In the genomic region with DNA sequence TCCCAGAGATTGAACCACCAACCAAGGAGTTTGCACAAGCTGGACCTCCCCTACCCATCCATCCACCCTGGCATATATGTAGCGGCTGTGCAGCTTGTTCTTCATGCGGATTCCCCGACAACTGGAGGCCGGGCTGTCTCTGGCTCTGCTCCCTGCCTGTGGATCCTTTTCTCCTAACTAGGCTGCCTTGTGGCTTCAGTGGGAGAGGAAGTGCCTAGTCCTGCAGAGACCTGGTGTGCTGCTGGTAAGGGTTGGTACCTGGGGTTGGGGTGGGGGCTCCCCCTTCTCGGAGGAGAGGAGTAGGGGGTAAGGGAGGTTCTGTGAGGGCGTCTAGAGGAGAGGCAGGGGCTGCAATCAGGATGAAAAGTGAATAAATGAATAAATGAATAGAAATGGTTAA, we compare ENCODE assay signal across 32 mouse cellular contexts.
"Had no signal": no experiment of that assay in that cellular context is flagged by ENCODE, and none has a peak within 500 bp of the region (broad histone marks: within the 10 kb centered on the region; RNA-seq: fewer than 3 reads in every experiment).

No protein-coding gene starts in this region.

- H3K9ac ChIP-seq: limb, embryonic 12.5 days; limb, embryonic 13.5 days; limb, embryonic 15.5 days; liver, embryonic 12.5 days; liver, embryonic 13.5 days; liver, embryonic 14.5 days; liver, embryonic 15.5 days; liver, postnatal 0 days; lung, embryonic 14.5 days; lung, embryonic 15.5 days; midbrain, embryonic 12.5 days; midbrain, embryonic 13.5 days; midbrain, embryonic 15.5 days; neural tube, embryonic 12.5 days had no signal

- H3K27ac ChIP-seq: limb, embryonic 10.5 days; limb, embryonic 12.5 days; limb, embryonic 13.5 days; limb, embryonic 15.5 days; liver, embryonic 12.5 days; liver, embryonic 13.5 days; liver, embryonic 14.5 days; liver, embryonic 15.5 days; lung, embryonic 15.5 days; macrophage; midbrain, embryonic 10.5 days; midbrain, embryonic 12.5 days; midbrain, embryonic 13.5 days; midbrain, embryonic 15.5 days; neural tube, embryonic 12.5 days had no signal

- H3K4me2 ChIP-seq: limb, embryonic 12.5 days; limb, embryonic 13.5 days; limb, embryonic 15.5 days; liver, embryonic 11.5 days; liver, embryonic 12.5 days; liver, embryonic 13.5 days; liver, embryonic 15.5 days; lung, embryonic 14.5 days; lung, embryonic 15.5 days; midbrain, embryonic 11.5 days; midbrain, embryonic 12.5 days; midbrain, embryonic 13.5 days; midbrain, embryonic 15.5 days; neural tube, embryonic 12.5 days had no signal

- H3K27me3 ChIP-seq: limb, embryonic 12.5 days; limb, embryonic 13.5 days; limb, embryonic 15.5 days; liver, embryonic 12.5 days; liver, embryonic 13.5 days; liver, embryonic 15.5 days; lung, embryonic 15.5 days; midbrain, embryonic 12.5 days; midbrain, embryonic 13.5 days; midbrain, embryonic 15.5 days; neural tube, embryonic 12.5 days had no signal

- ATAC-seq: liver, embryonic 12.5 days; liver, postnatal 0 days; lung, postnatal 0 days; midbrain, embryonic 13.5 days; midbrain, embryonic 15.5 days; midbrain, embryonic 16.5 days had no signal

- H3K4me3 ChIP-seq: limb, embryonic 10.5 days; limb, embryonic 12.5 days; limb, embryonic 13.5 days; limb, embryonic 15.5 days; liver, embryonic 12.5 days; liver, embryonic 13.5 days; liver, embryonic 15.5 days; lung, embryonic 15.5 days; megakaryocyte, embryonic 14.5 days; midbrain, embryonic 10.5 days; midbrain, embryonic 12.5 days; midbrain, embryonic 13.5 days; midbrain, embryonic 15.5 days; myocyte; neural tube, embryonic 12.5 days had no signal

- H3K36me3 ChIP-seq: limb, embryonic 10.5 days; limb, embryonic 12.5 days; limb, embryonic 13.5 days; limb, embryonic 15.5 days; liver, embryonic 12.5 days; liver, embryonic 13.5 days; liver, embryonic 15.5 days; lung, embryonic 15.5 days; midbrain, embryonic 10.5 days; midbrain, embryonic 12.5 days; midbrain, embryonic 13.5 days; midbrain, embryonic 15.5 days; neural tube, embryonic 12.5 days had no signal

- DNase-seq: left cerebral cortex, postnatal 4 days; liver; liver, embryonic 13.5 days; liver, postnatal 0 days; lung, adult 18-20 months; lung, adult 2 months; lung, embryonic 14.5 days; lung, postnatal 10 days; lung, postnatal 14 days; lung, postnatal 36 days; lung, postnatal 4 days; midbrain, embryonic 14.5 days had no signal

- H3K4me1 ChIP-seq: limb, embryonic 10.5 days; limb, embryonic 15.5 days; liver, embryonic 12.5 days; liver, embryonic 13.5 days; liver, embryonic 15.5 days; lung, embryonic 15.5 days; megakaryocyte, embryonic 14.5 days; midbrain, embryonic 10.5 days; midbrain, embryonic 12.5 days; midbrain, embryonic 13.5 days; midbrain, embryonic 15.5 days; neural tube, embryonic 12.5 days had no signal

- H3K9me3 ChIP-seq: limb, embryonic 10.5 days; limb, embryonic 12.5 days; limb, embryonic 13.5 days; limb, embryonic 15.5 days; liver, embryonic 12.5 days; liver, embryonic 13.5 days; liver, embryonic 15.5 days; lung, embryonic 15.5 days; megakaryocyte, embryonic 14.5 days; midbrain, embryonic 10.5 days; midbrain, embryonic 12.5 days; midbrain, embryonic 13.5 days; midbrain, embryonic 15.5 days; neural tube, embryonic 12.5 days had no signal
